Mouse (Mus musculus) heart, adult 9 months (tissue): ENCODE data around the gene Abhd2.

ENCODE experiments used
- DNase-seq, 2 experiments: peaks; one replicate each; pipeline ENCODE4 v3.0.0; 2022; ENCODE audit warnings: low spot score in 2 of 2

Gene Abhd2

DNA sequence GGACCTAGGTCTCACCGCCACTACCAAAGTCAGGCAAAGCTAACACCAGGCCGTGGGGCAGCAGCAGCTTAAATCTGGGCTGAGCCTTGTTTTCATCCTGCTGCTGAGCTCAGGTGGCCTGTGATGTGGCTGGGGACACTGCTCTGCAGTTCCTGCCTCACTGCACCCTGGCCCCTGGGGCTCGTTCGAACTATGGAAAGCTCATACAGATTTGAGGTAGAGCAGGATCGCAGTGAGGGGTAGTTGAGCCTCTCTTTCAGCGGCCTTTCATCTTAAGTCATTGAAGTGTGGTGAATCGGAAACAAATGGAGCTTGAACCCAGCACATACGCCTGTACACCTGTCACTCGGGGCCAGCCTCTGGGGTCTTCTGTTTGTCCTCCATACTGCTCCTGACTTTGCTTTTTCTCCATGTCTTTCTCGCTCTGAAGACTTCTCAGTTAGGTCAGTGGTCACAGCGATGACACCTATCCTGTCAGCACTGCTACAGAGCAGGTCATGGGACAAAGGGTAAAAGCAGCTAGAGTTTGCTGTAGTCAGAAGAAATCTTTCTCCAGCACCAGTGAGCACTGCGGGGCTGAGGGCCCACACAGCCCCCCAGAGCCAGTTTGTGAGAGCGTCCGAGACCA, 20.7 kb downstream of the Abhd2 start:
- DNase-seq: no peak

GRCm38 (mm10) chr7:79294449-79294980, 21.5 kb downstream of the Abhd2 start:
- DNase-seq: no peak

DNA sequence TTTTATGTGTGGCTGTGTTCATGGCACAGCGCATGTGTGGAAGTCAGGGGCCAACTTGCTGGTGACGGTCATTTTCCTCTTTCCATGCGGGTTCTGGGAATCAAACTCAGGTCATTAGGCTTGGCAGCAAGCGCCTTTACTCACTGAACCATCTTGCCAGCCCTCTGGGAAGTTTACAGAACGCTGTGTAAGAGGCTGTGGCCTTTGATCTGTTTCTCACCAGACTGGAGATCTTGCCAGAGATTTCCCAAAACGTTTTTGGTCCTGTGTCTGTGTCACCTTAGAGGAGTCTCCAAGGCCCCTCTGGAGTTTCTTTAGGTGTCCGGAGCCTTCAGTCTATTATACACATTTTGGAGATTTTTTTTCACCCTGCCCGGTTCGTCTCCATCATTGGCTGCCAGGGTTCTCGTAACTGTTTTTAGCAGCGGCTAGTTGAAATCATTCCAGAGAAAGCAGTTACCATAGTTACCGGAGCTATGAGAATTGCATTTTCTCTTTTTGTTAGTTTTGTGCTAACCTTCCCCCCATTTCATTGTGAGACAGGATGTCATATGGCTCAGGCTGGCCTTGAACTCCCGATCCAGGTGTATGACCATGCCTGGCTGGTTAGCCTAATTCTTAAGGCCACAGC, 22.3 kb downstream of the Abhd2 start:
- DNase-seq: no peak

- DNase-seq: no peak
These were observed 25.7 kb downstream of the Abhd2 start for GRCm38 (mm10) chr7:79298681-79299080.

DNA sequence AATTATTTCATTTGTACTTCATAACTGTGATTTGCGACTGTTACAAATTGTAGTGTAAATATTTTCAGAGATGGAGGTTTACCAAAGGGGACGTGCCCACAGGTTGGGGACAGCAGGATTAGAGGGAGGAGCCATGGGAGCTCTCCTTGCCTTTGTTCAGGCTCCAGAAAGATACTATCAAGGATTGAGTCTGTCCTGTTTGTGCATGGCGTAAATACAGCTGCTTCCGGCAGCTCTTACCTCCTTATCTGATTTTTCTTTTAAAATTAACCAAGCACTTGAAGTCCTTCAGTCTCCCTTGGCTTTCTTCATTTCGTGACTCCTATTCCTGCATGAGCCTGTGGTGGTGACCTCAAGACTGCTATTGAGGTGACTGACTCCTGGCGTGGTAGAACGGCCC, 26.5 kb downstream of the Abhd2 start:
- no peak for DNase-seq

DNA sequence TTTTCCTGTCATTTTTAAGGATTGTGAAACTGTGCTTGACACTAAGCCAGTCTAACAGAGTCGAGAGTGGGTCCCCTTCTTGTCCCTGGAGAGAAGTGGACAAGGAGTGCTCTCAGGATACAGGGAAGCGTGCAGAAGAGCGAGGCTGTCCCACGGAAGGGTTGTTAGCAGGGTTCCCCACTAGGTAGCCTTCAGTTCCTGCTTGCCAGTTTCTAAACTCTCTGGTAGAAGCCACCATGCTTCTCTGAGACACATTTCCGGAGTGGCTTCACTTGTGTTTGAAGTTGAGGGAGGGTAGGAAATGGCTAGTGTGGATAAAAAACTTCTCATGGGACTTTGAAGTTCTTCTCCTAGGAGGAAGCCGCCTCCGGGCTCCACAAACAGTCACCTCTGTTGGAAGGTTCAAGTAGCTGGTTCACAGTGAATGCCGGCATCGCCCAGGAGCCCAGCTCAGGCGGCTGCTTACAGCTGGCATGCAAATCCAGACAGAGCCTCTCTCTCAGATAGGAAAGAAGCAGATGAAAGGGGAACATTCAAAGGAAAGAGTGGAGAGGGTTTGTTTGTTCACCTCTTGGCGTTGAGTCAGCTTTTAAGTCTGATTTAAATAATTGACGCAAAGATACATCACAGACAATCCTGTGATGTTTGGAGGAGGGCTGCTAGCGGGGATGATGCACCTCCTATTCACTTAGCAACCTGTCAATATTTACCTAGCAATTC, 27.6 kb downstream of the Abhd2 start:
- DNase-seq: no peak

GRCm38 (mm10) chr7:79302145-79302544, 29.1 kb downstream of the Abhd2 start:
- no peak for DNase-seq

- DNase-seq: no peak
These were observed 29.6 kb downstream of the Abhd2 start for GRCm38 (mm10) chr7:79302586-79302985.

- no peak for DNase-seq
These were observed 30.3 kb downstream of the Abhd2 start for GRCm38 (mm10) chr7:79303183-79303761.

DNA sequence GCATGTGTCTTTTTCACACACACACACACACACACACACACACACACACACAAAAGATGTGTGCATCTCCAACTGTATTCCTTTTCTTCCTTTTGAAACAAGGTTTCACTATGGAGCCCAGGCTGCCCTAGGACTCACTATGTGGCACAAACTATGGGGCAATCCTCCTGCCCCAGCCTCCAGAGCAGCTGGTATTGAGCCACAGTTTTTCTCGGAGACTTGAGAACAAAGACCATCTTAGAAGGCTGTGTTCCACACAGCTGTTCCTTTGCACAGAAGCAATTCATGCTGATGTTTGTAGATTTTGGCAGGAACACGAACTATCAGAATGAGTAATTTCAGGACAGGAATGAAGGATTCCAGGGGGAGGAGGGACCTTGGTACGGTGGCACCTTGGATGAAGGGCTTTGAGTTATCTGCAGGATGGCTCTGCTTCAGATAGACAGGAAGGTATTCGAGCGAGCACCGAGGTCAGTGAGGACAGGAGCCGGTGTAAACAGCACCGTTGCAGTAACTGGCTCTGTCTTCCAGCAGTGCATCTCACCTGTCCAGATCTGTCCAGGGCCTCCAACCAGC, 35.5 kb downstream of the Abhd2 start:
- no peak for DNase-seq

DNA sequence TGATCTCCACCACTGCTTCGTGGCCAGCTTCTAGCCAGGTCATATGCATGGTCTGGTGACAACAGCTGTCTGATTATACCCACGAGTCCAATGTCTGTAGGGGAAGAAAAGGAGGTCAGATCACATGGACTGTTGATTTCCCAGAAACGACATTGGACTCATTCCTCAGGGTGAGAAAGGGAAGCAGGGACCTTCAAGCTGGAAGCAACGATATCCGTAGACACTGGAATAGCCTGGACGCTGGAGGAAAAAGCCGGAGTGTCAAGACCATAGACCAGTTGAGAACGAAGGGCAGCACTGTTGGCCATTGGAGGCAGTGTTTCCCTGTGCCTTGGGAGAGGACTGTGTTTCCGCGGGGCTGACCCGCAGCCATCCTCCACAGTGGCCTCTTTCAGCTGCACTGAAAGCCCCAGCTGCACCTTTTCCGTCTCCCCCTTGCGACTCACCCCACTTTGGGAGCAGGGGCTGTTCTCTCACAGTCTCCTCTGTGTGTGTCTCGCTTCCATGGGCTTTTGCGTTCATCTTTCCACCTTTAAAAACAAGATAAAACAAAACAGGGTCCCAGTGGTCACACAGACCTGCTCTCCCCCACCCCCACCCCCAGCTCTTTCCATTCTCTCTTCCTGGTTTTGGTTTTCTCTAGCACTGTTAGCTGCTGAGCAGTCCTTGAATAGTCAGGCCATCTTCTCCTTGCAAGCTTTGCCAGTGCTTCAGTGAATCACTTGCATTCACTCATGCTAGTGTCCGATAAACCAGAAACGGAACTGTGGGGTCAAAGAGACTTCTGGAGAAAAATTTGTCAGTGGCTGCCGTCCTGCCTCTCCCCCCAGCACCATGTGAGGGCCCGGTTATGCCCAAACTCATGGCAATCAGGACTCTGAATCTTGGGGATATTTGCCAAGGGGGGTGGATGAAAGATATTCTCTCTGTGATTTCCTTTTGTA, 36.5 kb downstream of the Abhd2 start:
- DNase-seq: peak; percentile 34 to 41

GRCm38 (mm10) chr7:79310191-79310555, 37.2 kb downstream of the Abhd2 start:
- DNase-seq: no peak

GRCm38 (mm10) chr7:79311420-79311988, 38.5 kb downstream of the Abhd2 start:
- peak; percentile 19 to 64 for DNase-seq

- DNase-seq: no peak
These were observed 39.2 kb downstream of the Abhd2 start for GRCm38 (mm10) chr7:79312246-79312645.

GRCm38 (mm10) chr7:79313519-79314059, 40.6 kb downstream of the Abhd2 start:
- no peak for DNase-seq

- DNase-seq: no peak
These were observed 41.5 kb downstream of the Abhd2 start for GRCm38 (mm10) chr7:79314517-79314916.

- DNase-seq: no peak
These were observed 42.1 kb downstream of the Abhd2 start for GRCm38 (mm10) chr7:79315149-79315548.

- no peak for DNase-seq
These were observed 43.2 kb downstream of the Abhd2 start for GRCm38 (mm10) chr7:79316069-79316695.

GRCm38 (mm10) chr7:79317576-79317975, 44.6 kb downstream of the Abhd2 start:
- no peak for DNase-seq
